Mouse (Mus musculus): ENCODE data around the gene Lpar3. TPM values are rescaled to one million over a fixed set of nuclear protein-coding genes. Genes with fewer than 3 reads are reported as not detected.

Gene Lpar3
- polyA plus RNA-seq, 1 experiment from 2014 or later = 1.1 TPM

DNA sequence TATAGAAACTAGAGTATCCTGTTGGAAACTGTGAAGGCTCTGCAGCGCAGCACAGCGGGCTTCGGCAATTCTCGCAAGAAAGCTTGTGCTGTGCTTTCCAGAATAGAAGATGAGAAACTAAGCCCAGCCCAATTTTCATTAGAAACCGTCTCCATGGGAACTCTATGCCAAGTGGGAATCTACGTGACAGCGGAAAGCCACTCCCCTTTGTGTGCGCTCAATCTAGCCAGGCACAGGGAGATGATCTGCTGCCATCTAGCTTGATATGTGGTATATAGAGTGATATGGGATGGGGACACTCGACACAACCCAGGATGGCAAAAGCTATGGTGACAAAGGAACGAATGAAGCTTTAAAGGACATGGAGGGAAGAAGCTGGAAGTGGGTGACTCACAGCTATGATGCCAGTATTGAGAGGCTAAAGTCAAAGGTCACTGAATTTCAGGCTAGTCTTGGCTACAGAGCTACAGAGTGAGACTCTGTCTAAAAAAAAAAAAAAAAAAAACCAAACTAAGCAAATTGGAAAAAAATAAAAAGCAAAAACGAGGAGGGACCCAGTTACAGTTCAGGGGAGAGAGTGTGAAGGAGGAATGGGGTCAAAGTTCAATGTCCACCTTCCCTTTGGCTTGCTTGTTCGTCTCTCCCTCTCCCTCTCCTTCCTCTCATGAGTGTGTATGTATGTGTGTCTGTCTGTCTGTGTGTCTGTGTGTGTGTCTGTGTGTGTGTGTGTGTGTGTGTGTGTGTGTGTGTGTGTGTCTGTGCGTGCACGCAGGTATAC lies 47.5 kb downstream of the Lpar3 start:
- 0 out of 2 replicates have a peak, but pooled peaks cover 3% of the 10 kb centered on the region for H3K4me1 ChIP-seq
- 79% methylated on average over 14 of the region's 14 CpGs for WGBS
- no peaks in the 10 kb centered on the region for H3K9me3 ChIP-seq (replicated peaks)
- H3K4me3 ChIP-seq = no peak overlapping the region
- no peaks in the 10 kb centered on the region for H3K36me3 ChIP-seq
- no peak for ATAC-seq (ENCODE audit: low FRiP score)
- no peak overlapping the region for H3K9ac ChIP-seq
- no peak overlapping the region for H3K4me2 ChIP-seq (replicated peaks)
- H3K27ac ChIP-seq = no peak overlapping the region
- no peaks in the 10 kb centered on the region for H3K27me3 ChIP-seq

DNA sequence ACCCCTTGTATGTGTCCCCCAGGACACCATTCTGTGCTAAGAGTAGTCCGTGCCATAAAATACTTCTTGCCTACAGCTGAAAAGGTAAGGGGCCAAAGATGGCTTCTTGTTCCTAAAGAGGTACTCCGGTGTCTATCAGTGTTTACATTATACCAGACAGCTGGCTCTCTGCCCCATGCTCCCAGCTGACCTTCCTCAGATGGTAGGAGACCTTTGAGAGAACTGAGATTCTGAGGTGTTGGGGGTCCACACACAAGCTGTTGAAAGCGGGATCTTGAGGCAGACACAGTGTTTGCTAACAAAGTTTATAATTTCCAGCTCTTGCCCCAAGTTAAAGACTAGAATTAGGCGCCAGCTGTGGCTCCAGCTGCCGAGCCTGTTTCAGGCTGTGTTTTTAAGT lies 53.7 kb downstream of the Lpar3 start:
- Histone ChIP-seq H3K4me1 (0 out of 2 replicates have a peak, but pooled peaks cover 3% of the 10 kb centered on the region), H3K27ac (no peak overlapping the region), H3K9me3 (replicated peaks) (no peaks in the 10 kb centered on the region), H3K9ac (no peak overlapping the region), H3K27me3 (no peaks in the 10 kb centered on the region), H3K36me3 (no peaks in the 10 kb centered on the region), H3K4me2 (replicated peaks) (no peak overlapping the region), H3K4me3 (no peak overlapping the region)
- ATAC-seq (ENCODE audit: low FRiP score) = no peak
- WGBS = 73% methylated on average over 5 of the region's 5 CpGs

DNA sequence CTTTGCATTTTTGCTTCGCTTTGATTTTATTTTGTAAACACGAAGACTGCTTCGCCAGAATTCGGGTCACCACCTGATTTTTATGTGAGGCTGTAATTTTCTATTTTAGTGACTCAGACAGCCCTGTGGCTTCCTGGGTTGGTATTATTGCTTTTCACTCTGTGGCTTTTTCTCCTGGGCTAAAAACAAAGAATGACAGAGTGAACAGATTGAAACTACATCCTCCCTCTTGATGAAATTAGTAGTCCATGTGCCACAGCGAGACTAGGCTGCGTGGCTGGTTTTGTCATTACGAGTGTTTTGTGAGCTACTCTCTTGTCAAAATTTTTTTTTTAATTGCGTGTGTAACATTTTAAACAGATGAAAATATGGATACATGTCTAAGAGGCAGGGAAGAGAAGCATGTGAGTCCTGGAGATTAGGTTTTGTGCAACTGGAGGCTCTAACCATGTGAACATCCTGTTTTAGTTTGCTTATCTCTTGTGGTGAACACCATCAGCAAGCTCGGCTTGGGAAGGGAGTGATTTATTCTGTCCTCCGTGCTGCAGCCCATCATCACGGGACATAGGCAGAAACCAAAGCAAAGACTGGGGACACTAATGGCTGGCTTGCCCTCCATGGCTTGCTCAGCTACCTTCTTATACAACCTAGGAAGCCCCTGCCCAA lies 54.7 kb downstream of the Lpar3 start:
- no peaks in the 10 kb centered on the region for H3K36me3 ChIP-seq
- no peak overlapping the region for H3K27ac ChIP-seq
- no peak overlapping the region for H3K4me3 ChIP-seq
- H3K9ac ChIP-seq = no peak overlapping the region
- WGBS = 83% methylated on average over 11 of the region's 11 CpGs
- no peaks in the 10 kb centered on the region for H3K9me3 ChIP-seq (replicated peaks)
- H3K27me3 ChIP-seq = no peaks in the 10 kb centered on the region
- no peak for ATAC-seq (ENCODE audit: low FRiP score)
- 0 out of 2 replicates have a peak, but pooled peaks cover 3% of the 10 kb centered on the region for H3K4me1 ChIP-seq
- H3K4me2 ChIP-seq (replicated peaks) = no peak overlapping the region

DNA sequence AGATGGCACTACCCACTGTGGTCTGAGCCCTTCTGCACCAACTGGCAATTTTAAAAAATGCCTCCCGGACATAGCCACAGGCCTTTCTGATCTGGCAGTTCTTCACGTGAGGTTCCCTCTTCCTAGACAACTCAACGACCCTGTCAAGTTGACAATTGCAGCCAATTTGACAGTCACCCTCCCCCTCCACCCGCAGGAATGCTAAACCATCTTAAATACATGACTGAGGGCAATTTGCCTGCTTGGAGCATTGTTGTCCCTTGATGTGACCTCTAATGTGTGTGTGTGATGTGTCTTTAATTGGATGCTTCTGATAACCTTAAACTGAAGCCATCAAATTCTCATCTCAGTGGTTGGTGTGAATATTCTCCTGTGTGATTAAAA lies 55.3 kb downstream of the Lpar3 start:
- no peak for ATAC-seq (ENCODE audit: low FRiP score)

DNA sequence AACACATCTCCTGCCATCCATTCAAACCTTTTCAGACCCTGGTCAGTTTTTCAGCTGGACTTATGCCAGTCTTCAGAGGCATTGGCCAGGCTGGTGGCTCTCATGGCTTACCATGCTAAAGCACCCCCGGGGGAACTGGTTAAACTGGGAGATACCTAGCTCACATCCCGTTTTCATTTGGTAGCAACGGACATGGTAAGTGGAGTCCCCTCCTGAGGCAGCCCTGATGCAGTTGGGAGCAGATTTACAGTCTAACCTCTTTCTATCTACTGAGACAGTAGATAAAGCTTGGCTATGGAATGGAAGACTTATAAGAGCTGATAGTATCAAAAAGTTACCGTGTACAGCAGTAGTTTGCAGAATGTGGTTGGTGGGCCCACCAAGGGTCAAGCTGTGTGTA lies 56.2 kb downstream of the Lpar3 start:
- Histone ChIP-seq H3K4me3 (no peak overlapping the region), H3K9ac (no peak overlapping the region), H3K9me3 (replicated peaks) (no peaks in the 10 kb centered on the region), H3K4me2 (replicated peaks) (no peak overlapping the region), H3K27ac (no peak overlapping the region), H3K36me3 (no peaks in the 10 kb centered on the region), H3K27me3 (no peaks in the 10 kb centered on the region), H3K4me1 (0 out of 2 replicates have a peak, but pooled peaks cover 3% of the 10 kb centered on the region)
- no peak for ATAC-seq (ENCODE audit: low FRiP score)
- WGBS = 97% methylated on average over 4 of the region's 4 CpGs

More for the DNA sequence above, 55.3 kb downstream of the Lpar3 start:
- no peak overlapping the region for H3K4me2 ChIP-seq (replicated peaks)
- H3K27ac ChIP-seq = no peak overlapping the region
- H3K9ac ChIP-seq = no peak overlapping the region
- H3K36me3 ChIP-seq = no peaks in the 10 kb centered on the region
- 0 out of 2 replicates have a peak, but pooled peaks cover 3% of the 10 kb centered on the region for H3K4me1 ChIP-seq
- 53% methylated on average over 4 of the region's 4 CpGs for WGBS
- H3K4me3 ChIP-seq = no peak overlapping the region
- no peaks in the 10 kb centered on the region for H3K9me3 ChIP-seq (replicated peaks)
- no peaks in the 10 kb centered on the region for H3K27me3 ChIP-seq

DNA sequence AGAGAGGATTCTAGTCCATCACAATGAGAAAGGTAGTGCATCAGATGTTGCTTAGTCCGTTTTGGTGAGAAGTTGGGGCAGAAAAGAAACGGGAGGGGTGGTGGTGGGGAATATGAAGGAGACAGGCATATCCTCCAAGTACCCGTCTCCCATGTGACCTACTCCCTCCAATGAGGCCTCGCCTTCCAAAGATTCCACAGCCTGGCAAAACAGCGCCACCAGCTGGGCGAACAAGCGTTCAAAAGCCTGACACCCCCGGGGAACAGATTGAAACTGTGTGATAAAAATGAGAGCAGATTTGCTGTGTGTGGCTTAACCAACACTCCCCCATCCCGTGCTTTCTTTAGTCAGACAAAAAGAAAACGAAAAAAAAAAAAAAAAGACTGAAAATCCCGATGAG lies 56.7 kb downstream of the Lpar3 start:
- Histone ChIP-seq H3K27ac (no peak overlapping the region), H3K4me2 (replicated peaks) (no peak overlapping the region), H3K4me1 (0 out of 2 replicates have a peak, but pooled peaks cover 3% of the 10 kb centered on the region), H3K4me3 (no peak overlapping the region), H3K9me3 (replicated peaks) (no peaks in the 10 kb centered on the region), H3K36me3 (no peaks in the 10 kb centered on the region), H3K9ac (no peak overlapping the region), H3K27me3 (no peaks in the 10 kb centered on the region)
- 74% methylated on average over 11 of the region's 11 CpGs for WGBS
- no peak for ATAC-seq (ENCODE audit: low FRiP score)

DNA sequence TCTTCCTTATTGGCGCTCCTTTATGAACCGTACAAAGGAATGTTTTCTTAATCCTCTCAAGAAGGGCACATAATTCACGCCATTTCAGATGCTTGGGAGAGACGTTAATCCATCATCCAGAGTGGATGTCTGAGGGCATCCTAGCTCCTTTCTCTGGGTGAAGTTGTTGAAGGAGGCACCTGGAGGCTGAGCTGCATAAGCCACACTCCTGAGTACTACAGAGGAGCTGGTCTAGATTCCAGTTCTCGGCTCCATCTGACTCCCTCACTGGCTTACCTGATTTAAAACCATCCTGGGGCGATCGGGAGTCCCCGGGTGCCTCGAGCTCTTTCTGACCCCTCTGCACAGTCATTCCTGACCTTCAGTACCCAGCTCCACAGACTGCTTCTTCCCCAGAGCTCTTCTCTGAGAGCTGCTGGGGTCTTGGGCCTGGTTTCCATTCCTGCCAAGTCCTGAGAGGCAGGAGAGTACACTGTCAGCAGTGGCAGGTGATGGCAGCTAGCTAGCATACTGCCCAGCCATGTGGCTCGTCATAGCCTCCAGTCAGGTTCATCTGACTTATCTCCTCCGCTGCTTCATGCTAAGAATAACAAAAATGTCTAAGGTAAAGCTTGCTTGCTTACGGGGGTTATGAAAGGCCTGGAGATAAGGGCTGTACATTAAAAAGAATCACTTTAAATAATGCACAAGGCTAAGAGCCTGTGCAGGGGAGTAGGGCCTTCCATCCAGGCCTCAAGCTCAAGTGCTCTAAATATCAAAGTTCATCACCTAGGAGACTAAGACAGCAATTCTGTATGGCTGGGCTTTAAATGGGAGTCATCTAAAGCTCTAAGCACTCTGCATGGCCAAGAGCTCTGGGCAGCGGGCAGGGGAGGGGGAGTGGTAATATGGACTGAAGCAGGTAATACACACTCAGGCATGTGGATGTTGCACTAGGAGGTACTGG lies 57.7 kb downstream of the Lpar3 start:
- no peak overlapping the region for H3K4me2 ChIP-seq (replicated peaks)
- H3K4me1 ChIP-seq = 0 out of 2 replicates have a peak, but pooled peaks cover 3% of the 10 kb centered on the region
- no peaks in the 10 kb centered on the region for H3K27me3 ChIP-seq
- no peaks in the 10 kb centered on the region for H3K9me3 ChIP-seq (replicated peaks)
- ATAC-seq (ENCODE audit: low FRiP score) = no peak
- no peak overlapping the region for H3K27ac ChIP-seq
- H3K4me3 ChIP-seq = no peak overlapping the region
- no peak overlapping the region for H3K9ac ChIP-seq
- WGBS = 70% methylated on average over 13 of the region's 13 CpGs
- no peaks in the 10 kb centered on the region for H3K36me3 ChIP-seq

DNA sequence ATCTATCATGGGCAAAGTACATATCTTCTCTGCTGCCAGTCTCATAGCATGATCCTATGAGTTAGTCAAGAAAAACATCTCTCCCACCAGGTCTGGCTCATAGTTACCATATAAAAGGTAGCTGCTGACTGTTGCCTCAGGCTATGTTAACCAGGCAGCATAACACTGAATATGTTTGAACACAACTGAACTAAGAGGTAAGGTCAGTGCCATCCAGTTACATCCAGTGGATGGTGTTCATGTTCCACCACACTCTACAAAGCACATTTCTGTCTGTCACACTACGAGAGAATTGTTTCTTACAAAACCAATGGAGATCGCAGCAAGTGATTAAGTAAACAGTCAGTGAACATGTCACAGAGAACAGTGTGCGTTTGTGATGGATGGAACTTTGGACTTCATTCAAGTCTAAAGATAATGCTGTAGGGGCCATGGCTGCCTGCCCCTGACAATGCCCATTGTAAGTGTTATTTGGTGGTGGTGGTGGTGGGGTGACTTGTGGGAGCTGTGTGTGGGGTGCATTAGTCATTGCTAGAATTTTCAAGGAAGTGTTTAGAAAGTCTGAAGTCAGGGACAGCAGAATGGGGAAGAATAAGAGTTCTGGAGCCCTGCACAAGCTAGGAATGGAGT lies 63.1 kb downstream of the Lpar3 start:
- Histone ChIP-seq H3K27me3 (no peaks in the 10 kb centered on the region), H3K36me3 (no peaks in the 10 kb centered on the region), H3K9ac (no peak overlapping the region), H3K9me3 (replicated peaks) (no peaks in the 10 kb centered on the region), H3K4me2 (replicated peaks) (no peak overlapping the region), H3K4me1 (no peaks in the 10 kb centered on the region), H3K27ac (no peak overlapping the region), H3K4me3 (no peak overlapping the region)
- WGBS = 56% methylated on average over 3 of the region's 3 CpGs
- ATAC-seq (ENCODE audit: low FRiP score) = no peak

DNA sequence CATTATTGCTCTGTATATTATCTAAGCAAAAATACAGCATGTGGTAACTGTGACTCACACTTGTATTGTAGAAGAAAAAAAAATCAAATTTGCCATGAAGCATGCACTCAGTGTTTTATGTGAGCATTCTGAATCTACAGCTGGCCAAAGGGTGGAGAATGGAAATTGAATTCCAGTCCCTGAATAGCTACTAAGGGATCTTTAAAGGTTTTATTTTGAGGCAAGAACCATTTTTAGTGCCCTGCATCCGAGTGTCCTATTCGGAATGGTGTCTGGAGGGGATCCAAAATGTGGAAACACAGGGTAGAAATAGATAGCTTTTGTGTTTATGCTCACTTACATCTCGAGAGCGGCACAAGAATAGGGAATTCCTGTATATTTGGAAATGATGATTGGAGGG lies 65.4 kb downstream of the Lpar3 start:
- Histone ChIP-seq H3K27ac (no peak overlapping the region), H3K27me3 (no peaks in the 10 kb centered on the region), H3K9me3 (replicated peaks) (no peaks in the 10 kb centered on the region), H3K4me1 (no peaks in the 10 kb centered on the region), H3K36me3 (no peaks in the 10 kb centered on the region), H3K4me2 (replicated peaks) (no peak overlapping the region), H3K9ac (no peak overlapping the region), H3K4me3 (no peak overlapping the region)
- no peak for ATAC-seq (ENCODE audit: low FRiP score)
- WGBS = 84% methylated on average over 4 of the region's 4 CpGs

DNA sequence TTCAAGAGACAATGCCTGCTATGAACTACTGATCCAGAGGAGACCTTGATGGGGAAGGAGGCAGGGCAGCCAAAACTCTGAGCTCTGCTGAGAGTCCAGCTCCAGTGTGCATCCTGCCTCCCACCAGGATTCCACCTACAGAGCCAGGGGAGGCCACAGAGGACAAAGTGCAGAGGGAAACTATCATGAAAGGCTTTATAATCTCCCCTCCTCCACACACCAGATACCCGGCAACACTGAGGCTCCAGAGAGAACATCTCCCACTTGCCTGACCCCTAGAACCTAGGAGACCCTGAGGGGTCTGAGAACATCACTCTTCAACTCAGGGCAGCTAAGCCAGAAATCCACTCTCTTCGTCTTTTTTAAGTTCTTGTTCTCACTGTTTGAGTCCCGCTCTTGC lies 71.2 kb downstream of the Lpar3 start:
- no peak overlapping the region for H3K4me2 ChIP-seq (replicated peaks)
- H3K4me3 ChIP-seq = no peak overlapping the region
- 75% methylated on average over 3 of the region's 3 CpGs for WGBS
- H3K27me3 ChIP-seq = no peaks in the 10 kb centered on the region
- H3K36me3 ChIP-seq = no peaks in the 10 kb centered on the region
- no peak overlapping the region for H3K9ac ChIP-seq
- H3K27ac ChIP-seq = no peak overlapping the region
- no peak for ATAC-seq (ENCODE audit: low FRiP score)
- no peaks in the 10 kb centered on the region for H3K9me3 ChIP-seq (replicated peaks)
- no peaks in the 10 kb centered on the region for H3K4me1 ChIP-seq

DNA sequence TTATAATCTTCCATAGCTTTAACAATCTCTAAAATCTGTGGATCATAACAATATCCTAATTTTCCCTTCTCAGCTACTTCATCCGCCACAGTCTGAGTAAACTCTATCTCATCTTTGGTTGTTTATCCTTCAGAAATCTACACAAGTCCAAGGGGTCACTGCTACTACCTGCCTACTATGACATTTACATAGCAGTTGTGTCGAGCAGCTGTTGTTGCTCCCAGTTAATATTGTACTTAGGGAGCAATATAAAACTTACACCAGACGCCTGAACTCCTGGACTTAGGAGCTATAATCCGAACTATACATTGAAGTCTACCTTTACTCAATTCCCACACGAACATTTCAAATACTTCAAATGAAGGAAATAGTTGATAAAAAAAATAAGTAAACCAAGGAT lies 71.8 kb downstream of the Lpar3 start:
- WGBS = 85% methylated on average over 5 of the region's 5 CpGs
- Histone ChIP-seq H3K4me2 (replicated peaks) (no peak overlapping the region), H3K27ac (no peak overlapping the region), H3K4me1 (no peaks in the 10 kb centered on the region), H3K9ac (no peak overlapping the region), H3K36me3 (no peaks in the 10 kb centered on the region), H3K27me3 (no peaks in the 10 kb centered on the region), H3K9me3 (replicated peaks) (no peaks in the 10 kb centered on the region), H3K4me3 (no peak overlapping the region)
- ATAC-seq (ENCODE audit: low FRiP score) = no peak

DNA sequence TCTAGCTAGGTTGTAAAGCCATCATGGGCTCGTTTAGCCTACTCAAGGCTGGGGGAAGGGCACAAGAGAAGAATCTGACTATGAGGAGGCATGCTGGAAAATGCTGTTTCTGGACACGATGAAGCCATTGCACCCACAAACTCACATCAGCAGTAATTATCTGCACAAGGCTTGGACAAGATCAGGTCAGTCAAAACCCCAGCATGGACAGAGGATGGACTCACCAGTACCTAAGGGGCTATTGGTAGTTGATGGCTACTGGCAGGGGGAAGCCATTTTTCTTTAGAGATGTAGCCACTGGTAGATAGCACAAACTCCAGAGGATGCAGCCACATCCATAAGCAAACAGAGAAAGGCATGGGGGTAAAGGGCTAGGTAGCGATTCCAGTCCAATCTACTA lies 81.7 kb downstream of the Lpar3 start:
- no peak for ATAC-seq (ENCODE audit: low FRiP score)
- no peak overlapping the region for H3K4me2 ChIP-seq (replicated peaks)
- H3K36me3 ChIP-seq = no peaks in the 10 kb centered on the region
- no peak overlapping the region for H3K9ac ChIP-seq
- no peaks in the 10 kb centered on the region for H3K9me3 ChIP-seq (replicated peaks)
- H3K27ac ChIP-seq = no peak overlapping the region
- WGBS = 88% methylated on average over 3 of the region's 3 CpGs
- H3K27me3 ChIP-seq = no peaks in the 10 kb centered on the region
- no peak overlapping the region for H3K4me3 ChIP-seq
- 0 out of 2 replicates have a peak, but pooled peaks cover 2% of the 10 kb centered on the region for H3K4me1 ChIP-seq

Measured in hindbrain, embryonic 12.5 days (tissue).